In the genomic region with DNA sequence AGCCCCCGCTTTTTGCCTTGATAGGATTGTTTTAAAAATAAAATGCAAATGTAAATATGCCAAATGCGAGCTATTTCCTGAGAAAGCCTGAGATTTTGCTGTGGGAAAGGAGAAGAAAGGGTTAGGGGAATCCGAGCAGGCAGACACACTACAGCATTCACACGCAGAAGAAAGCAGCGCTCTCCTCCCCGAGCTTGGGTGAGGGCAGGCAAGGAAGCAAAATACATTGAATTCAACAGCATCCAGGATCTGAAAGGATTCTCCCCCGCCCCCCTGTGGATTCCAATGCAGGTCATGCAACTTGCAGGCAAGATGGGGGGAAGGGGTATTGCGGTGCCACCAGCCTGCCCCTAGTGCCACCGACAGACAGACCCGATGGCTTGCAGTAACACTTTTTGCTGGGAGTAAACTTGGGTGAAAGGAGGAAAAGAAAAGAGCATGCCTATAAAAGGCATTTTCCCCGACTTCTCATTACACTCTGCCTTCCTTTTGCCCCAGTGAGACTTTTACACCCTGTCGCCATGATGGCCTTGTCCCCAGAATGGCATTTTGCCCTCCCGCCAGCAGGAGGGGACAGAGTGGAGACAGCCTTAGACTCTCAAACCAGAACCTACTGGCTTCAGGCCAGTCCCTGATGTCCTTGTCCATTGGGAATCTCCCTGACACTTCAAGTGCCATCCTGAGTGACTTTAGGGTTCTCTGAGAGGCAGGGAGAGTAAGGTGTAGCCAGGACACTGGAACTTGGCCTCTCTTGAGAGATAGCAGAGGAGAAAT, we compare ENCODE assay signal across 9 mouse cellular contexts.
DNase-seq lines count a peak whose midpoint lies in the region; ATAC-seq and TF ChIP-seq lines count a peak whose summit lies in the region.
"Had no signal": no experiment of that assay in that cellular context is flagged by ENCODE, and none has a peak within 500 bp of the region (broad histone marks: within the 10 kb centered on the region; RNA-seq: fewer than 3 reads in every experiment).

No protein-coding gene starts in this region.

- H3K4me1 ChIP-seq in kidney, adult 2 months (ENCODE audit: control insufficient read depth, insufficient read depth, low read length) = 0 out of 2 replicates have a peak, but pooled peaks cover 2% of the 10 kb centered on the region
- H3K4me1 ChIP-seq in forebrain, embryonic 11.5 days (replicated peaks; ENCODE audit: control insufficient read depth, insufficient read depth, low read length) = peaks cover 4% of the 10 kb centered on the region; the same call in 1 of the 2 replicates

- DNase-seq in kidney, adult 2 months = no peak
- DNase-seq in kidney, adult 9 months = no peak
- DNase-seq in 416B (ENCODE audit: low read depth) = peak; percentile 15
- peak; percentile 55 for DNase-seq in adrenal gland, postnatal 25 days
- DNase-seq in forebrain, embryonic 11.5 days (ENCODE audit: low spot score) = peak; percentile 64
- peak; percentile 39 to 40 for DNase-seq in kidney, postnatal 4 days
- peak; percentile 63 for DNase-seq in right cerebral cortex, postnatal 4 days

- H3K4me2 ChIP-seq in forebrain, embryonic 11.5 days (ENCODE audit: low read depth, low read length, severe bottlenecking) = peak overlapping the region; percentile 85

- H3K27ac ChIP-seq in kidney, adult 2 months (ENCODE audit: insufficient read depth, low read depth, low read length) = no peak overlapping the region
- H3K27ac ChIP-seq in forebrain, embryonic 11.5 days (ENCODE audit: low read depth, low read length) = no peak overlapping the region

- 0 out of 2 replicates have a peak, but pooled peaks have one; percentile 15 for TF ChIP-seq CTCF in kidney, adult 2 months (conservative IDR thresholded peaks at IDR 0.05; ENCODE audit: insufficient read depth, insufficient read length, low read depth, low read length)

- ATAC-seq in forebrain, embryonic 11.5 days (replicated peaks; ENCODE audit: low FRiP score) = no peak
- no peak for ATAC-seq in activated CD4-positive, CD25-positive, alpha-beta regulatory T cell, adult 4 months
- ATAC-seq: Patski had no signal

- no peaks in the 10 kb centered on the region; the same call in none of the 2 replicates for H3K27me3 ChIP-seq in kidney, adult 2 months (replicated peaks; ENCODE audit: control insufficient read depth, insufficient read depth, low read length)
- H3K27me3 ChIP-seq in forebrain, embryonic 11.5 days (ENCODE audit: control insufficient read depth, insufficient read depth, low read length) = peaks cover 15% of the 10 kb centered on the region

- no peaks in the 10 kb centered on the region for H3K9me3 ChIP-seq in forebrain, embryonic 11.5 days (ENCODE audit: control insufficient read depth, low read length)

- 9% methylated on average over 13 of the region's 13 CpGs for WGBS in kidney, adult 2 months
- 3% methylated on average over 13 of the region's 13 CpGs for WGBS in forebrain, embryonic 11.5 days

- peak overlapping the region; percentile 64; the same call in 1 of the 2 replicates for H3K9ac ChIP-seq in forebrain, embryonic 11.5 days (ENCODE audit: low read length)

- TF ChIP-seq POLR2A in kidney, adult 2 months (IDR thresholded peaks at IDR 0.05; ENCODE audit: low read depth, low read length) = no peak

- no peak overlapping the region for H3K4me3 ChIP-seq in kidney, adult 2 months (ENCODE audit: insufficient read depth, low read depth, low read length)
- H3K4me3 ChIP-seq in forebrain, embryonic 11.5 days (ENCODE audit: low read depth, low read length) = peak overlapping the region; percentile 54

- no peaks in the 10 kb centered on the region for H3K36me3 ChIP-seq in kidney, adult 2 months (ENCODE audit: control insufficient read depth, insufficient read depth, low read length)
- H3K36me3 ChIP-seq in forebrain, embryonic 11.5 days (ENCODE audit: control insufficient read depth, insufficient read depth, low read length) = no peaks in the 10 kb centered on the region

Comparison
In these comparisons a context has a peak if more than half of its experiments do, and no peak if none do; other contexts are left out.
1. DNase-seq: peak in 416B (single experiment), adrenal gland, postnatal 25 days (single experiment), forebrain, embryonic 11.5 days (single experiment), kidney, postnatal 4 days (2 of 2) and right cerebral cortex, postnatal 4 days (single experiment); none in kidney, adult 2 months (single experiment) and kidney, adult 9 months (single experiment).